Mouse (Mus musculus): ENCODE data around the gene Maml2.
A peak's percentile ranks its signal among the peaks of the same experiment; 100 is the strongest.
"Not testable (repeated sequence)": the region's sequence is repeated elsewhere in the genome, so short reads cannot be mapped to it uniquely, and the experiment has no call there.

Maml2 gene

DNA sequence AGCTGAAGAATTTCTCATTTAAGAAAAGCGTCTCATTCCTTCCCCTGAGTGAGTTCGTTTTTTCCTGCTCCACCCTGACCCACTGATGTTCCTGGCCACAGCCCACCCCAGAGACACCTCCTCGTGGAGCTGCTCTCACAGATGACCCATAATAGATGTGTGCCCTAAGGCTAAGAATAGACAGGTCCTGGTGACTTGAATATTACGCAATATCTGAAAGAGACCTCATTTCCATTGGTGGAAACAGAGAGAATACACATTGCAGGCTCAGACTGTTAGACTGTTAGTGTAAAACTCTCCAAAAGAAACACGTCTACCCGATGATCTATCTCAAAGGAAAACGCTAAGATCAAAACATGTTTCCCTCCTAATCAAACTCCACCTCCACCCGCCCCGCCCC lies 391.2 kb downstream of the Maml2 start:
- no peak for DNase-seq

DNA sequence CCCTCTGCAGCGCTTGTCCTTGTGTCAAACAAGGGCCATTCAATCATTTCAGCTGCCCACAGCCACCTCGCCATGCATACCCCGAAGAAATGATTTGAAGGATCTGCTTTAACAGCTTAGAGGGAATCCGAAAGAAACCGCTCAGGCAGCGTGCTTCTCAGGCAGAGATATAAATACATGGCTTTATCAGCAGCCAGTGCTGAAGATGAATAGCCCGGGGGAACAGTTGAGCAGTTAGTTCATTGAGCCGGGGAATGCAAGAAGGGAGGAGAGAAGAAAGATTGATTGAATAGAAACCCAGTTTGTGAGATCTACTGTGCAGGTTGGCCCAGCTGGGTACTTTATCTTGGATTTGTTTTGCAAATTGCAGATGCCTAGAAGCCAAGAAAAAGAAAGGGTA lies 392.6 kb downstream of the Maml2 start:
- DNase-seq = no peak

- DNase-seq = no peak
These were observed 396.0 kb downstream of the Maml2 start for GRCm38 (mm10) chr9:13693693-13694284.

GRCm38 (mm10) chr9:13694293-13694692 lies 396.5 kb downstream of the Maml2 start:
- DNase-seq = no peak

- DNase-seq = no peak
These were observed 399.5 kb downstream of the Maml2 start for GRCm38 (mm10) chr9:13697041-13697811.

GRCm38 (mm10) chr9:13697869-13698268 lies 400.1 kb downstream of the Maml2 start:
- no peak for DNase-seq

DNA sequence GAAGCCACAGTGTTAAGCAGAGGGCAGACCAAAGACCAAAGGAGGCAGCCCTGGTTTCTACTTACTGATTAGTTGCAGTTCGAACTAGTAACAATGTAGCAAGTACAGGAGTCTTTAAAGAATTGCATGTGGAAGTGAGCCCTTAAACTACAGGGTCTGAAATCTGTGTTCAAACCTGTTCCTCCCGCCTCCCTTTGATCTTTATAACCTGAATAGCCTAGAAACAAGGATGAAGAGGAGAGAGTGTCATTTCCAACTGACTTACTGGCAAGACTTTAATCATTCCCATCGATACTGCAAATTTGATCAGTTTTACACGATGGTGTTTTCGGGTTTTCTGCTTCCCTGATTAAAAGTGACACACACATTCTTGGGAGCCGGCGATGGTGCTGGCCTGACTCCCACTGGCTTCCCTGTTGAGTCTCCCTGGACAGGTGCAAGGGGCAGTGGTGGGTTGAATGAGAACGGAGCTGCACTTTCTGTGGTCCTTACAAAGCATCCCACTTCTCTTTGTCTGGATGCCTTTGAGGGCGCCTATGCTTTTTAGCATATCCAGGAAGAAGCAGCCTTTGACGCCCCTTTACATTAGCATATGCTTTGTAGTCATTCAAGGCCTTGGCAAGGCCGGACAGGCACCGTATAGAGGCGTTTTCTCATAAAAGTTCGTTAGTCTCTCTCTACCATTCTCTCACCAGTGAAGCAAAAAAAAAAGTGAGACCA lies 401.5 kb downstream of the Maml2 start:
- DNase-seq = no peak

- DNase-seq = no peak
These were observed 402.0 kb downstream of the Maml2 start for GRCm38 (mm10) chr9:13699781-13700116.

DNA sequence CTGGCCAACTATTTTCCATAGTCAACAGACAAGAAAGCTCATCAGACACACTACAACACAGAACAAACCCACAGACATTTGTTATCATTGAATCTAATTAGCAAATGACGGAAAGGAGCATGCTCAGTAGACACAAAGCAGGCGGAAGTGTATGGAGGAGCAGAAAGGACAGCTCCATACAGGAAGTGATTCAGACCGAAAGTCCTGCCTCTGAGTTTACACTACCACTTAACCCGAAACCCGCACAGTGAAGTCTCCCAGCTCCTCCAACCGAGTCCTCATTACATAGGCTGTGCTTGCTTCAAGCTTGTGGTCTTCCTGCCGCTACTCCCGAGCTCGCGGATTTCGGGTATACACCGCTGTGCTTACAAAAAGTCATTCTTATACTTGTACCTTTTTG lies 404.0 kb downstream of the Maml2 start:
- DNase-seq = no peak

GRCm38 (mm10) chr9:13703100-13703499 lies 405.3 kb downstream of the Maml2 start:
- no peak for DNase-seq

GRCm38 (mm10) chr9:13704917-13705316 lies 407.2 kb downstream of the Maml2 start:
- DNase-seq = no peak

DNA sequence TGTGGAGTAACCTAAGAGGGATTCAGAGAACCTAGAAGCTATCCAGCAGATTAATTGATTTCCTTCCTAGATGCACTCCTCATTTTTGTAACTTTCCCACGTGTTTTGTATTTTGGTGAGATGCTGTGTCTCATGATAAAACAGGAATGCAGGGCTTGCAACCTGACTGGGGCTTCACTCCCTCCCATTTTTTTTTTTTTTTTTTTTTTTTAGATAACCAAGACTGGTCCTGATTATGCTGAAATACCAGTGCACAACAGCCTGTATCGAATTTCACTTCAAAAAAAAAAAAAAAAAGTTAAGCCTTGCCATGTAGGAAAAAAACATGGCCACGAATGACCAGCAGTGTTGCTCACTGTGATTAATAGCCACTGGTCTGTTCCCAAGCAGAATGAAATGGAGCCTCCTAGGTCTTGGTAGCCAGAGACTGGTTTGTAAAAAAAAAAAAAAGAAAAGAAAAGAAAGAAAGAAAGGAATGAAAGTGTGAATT lies 409.4 kb downstream of the Maml2 start:
- no peak for DNase-seq

- DNase-seq = no peak
These were observed 411.7 kb downstream of the Maml2 start for GRCm38 (mm10) chr9:13709436-13709835.

GRCm38 (mm10) chr9:13715891-13716290 lies 418.1 kb downstream of the Maml2 start:
- DNase-seq = not testable (repeated sequence)

- DNase-seq = peak; percentile 45 to 67
These were observed 418.8 kb downstream of the Maml2 start for GRCm38 (mm10) chr9:13716316-13717099.

- DNase-seq = no peak
These were observed 450.6 kb downstream of the Maml2 start, which contains the start of gene Mtmr2 for GRCm38 (mm10) chr9:13748404-13748797. Gene Mtmr2 (plus strand): TSS chr9:13748410.

- DNase-seq = peak; percentile 92 to 95
These were observed 451.3 kb downstream of the Maml2 start for GRCm38 (mm10) chr9:13748798-13749674.

- no peak for DNase-seq
These were observed 451.9 kb downstream of the Maml2 start for GRCm38 (mm10) chr9:13749675-13749998.

DNA sequence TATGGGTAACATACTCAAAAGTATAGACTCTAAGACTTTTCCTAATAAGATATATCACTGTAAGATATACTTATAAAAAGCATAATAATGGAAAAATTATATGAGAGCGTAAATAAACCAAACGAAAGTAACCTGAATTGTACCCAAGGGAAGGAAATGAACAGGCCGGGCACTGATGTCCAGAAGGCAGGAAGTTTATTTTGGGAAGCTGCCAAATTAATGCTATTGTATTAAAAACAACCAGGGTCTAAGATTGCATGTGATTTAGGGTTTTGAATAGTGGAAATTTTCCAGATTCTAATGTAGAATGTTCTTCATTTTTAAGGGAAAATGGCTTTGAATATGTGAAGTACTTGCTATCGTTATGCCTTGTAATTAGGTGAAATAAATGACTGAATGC lies 454.8 kb downstream of the Maml2 start:
- DNase-seq = no peak

Data from spleen, adult 18-20 months (tissue).